Mouse (Mus musculus) spleen, postnatal 0 days (tissue): ENCODE measurements around the gene Ttbk1. TPM values are rescaled to one million over a fixed set of nuclear protein-coding genes. Genes with fewer than 3 reads are reported as not detected.

Source experiments
- polyA plus RNA-seq: library from polyadenylated mRNA; unstranded; fragments of >200 nt; fragmentation: Nextera tagmentation; extraction: Ambion mirVana; gene quantifications from 2 replicates; pipeline ENCODE4 v1.2.1, GENCODE M21; 2015

The Ttbk1 gene
- not detected in 2 replicates for polyA plus RNA-seq

DNA sequence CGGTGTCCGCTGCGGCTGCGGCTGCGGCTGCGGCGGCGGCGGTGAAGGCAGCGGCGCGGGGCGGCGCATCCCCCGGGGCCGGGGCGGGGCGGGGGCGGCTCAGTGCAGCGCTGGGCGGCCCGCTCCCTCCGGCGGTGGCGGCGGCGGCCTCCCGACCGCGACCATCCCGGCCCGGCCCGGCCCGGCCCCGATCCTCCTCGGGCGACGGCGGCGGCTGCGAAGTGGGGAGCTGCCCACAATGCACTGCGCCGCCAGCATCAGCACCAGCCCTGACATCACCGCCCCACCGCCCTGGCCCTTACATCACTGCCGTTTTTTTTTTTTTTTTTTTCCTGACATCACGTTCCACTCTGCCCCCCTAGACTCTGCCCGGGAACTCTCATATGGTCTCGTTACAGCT lies at the start of gene Ttbk1:
Gene Ttbk1 (minus strand): TSS at position 245 of the 400 bp plus-strand sequence.

DNA sequence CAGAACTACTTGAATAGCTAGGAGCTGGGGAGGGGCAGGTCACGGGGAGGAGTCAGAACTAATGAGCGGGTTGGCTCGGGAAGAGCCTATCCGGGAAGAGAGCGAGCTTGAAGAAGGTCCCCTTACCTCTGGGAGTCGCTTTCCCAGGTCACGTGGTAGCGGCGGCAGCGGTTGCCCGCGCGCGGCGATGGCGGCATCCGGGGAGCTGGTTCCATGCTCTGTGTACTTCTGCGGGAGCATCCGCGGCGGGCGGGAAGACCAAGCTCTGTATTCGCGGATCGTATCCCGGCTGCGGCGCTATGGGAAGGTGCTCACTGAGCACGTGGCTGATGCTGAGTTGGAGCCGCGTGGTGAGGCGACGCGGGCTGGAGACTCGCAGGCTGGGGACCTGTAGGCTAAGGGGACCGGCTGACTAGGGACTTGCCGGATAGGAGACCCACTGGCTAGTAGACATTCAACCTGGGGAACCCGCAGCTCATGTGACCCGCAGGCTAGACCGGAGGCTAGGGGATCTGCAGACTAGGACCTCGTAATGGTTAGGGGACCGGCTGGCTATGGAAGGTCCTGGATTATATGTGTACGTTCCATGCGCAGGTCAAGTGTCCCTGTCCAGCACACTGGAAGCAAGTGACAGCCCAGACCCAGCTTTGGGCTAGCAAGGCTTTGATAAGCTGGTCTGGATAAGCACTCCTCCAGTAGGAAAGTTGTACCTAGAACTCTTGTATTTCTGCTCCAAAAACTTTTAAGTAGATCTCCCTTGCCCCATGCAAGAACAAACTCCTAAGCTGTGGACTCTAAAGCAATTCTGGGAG lies 9.4 kb upstream of the Ttbk1 start, which contains the start of gene Dnph1:
Gene Dnph1 (plus strand): TSS at position 89 of the 812 bp plus-strand sequence.

DNA sequence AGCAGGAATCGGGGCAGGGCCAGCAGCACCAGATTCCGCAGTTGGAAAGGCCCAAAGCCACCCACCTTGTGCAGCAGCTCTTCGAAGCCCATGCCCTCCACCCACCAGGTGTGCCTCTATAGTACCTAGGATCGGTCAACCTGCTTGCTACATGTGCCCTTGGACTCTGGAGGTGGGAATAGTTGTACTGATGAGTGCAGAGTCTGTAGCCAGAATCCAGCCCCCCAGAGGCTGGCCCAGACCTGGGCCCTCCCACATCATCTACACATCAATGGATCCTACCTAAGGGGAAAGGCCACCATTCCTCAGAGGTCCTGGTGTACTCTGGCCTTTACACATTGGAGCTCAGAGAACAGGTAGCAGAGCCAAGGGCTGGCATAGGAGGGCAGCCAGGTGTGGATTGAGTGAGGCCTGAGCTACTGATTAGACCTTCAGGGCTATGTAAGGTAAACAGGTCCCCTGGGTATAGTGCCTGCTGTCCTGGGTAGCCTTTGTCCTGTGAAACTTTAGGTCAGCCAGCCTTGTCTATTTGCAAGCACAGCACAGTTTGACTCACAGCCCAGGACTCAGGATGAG lies 49.1 kb downstream of the Ttbk1 start, which contains the start of gene Slc22a7:
Gene Slc22a7 (minus strand): TSS at position 160 of the 576 bp plus-strand sequence.

DNA sequence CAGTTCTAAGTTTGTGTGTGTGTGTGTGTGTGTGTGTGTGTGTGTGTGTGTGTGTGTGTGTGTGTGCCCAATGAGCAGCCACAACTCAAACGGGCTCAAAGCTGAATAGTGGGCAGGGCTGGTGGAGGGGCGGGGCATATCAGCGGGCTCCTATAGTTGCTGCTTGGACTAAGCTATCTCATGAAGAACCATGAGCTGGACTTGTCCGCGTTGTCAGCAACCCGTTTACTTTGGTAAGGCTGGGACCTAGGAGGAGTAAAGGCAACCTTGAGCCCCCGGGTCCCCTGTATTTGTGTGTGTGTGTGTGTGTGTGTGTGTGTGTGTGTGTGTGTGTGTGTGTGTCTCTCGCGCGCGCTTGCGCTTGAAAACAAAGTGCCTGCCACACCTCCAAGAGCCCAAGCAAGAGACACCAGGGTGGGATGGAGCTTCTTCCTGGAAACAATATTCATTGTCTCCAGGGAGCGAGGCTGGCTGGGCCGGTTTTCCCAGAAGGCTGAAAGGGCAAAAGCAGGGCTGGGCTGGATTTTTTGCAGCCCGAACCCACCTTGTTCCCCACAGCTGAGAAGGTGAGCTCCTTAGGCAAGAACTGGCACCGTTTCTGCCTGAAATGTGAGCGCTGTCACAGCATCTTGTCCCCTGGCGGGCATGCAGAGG lies 58.6 kb downstream of the Ttbk1 start, which contains the start of gene Crip3:
Gene Crip3 (plus strand): TSS at position 166 of the 654 bp plus-strand sequence.

Other genes starting within 250 kb of the Ttbk1 start
- 51.1 and 52.9 TPM in 2 replicates for gene Polr1c, start 239.6 kb downstream of the Ttbk1 start, polyA plus RNA-seq
- gene Yipf3, start 239.6 kb downstream of the Ttbk1 start, polyA plus RNA-seq = 57.2 and 72.5 TPM in 2 replicates
- 0.12 and 0.13 TPM in 2 replicates for gene Lrrc73, start 234.1 kb downstream of the Ttbk1 start, polyA plus RNA-seq
- gene Tjap1, start 204.6 kb downstream of the Ttbk1 start, polyA plus RNA-seq = 12.8 and 13.7 TPM in 2 replicates
- 0.11 and 0.14 TPM in 2 replicates for gene Dlk2, start 190.3 kb downstream of the Ttbk1 start, polyA plus RNA-seq
- gene Abcc10, start 159.3 kb downstream of the Ttbk1 start, polyA plus RNA-seq = 2.1 and 2.7 TPM in 2 replicates
- 2.9 and 3.3 TPM in 2 replicates for gene Zfp318, start 103.9 kb downstream of the Ttbk1 start, polyA plus RNA-seq
- 0.33 TPM in 1 of 2 replicates, not detected in the other for gene Crip3, start 58.7 kb downstream of the Ttbk1 start, polyA plus RNA-seq
- not detected in 2 replicates for gene Slc22a7, start 49.2 kb downstream of the Ttbk1 start, polyA plus RNA-seq
- 27.4 and 31.3 TPM in 2 replicates for gene Dnph1, start 9.0 kb upstream of the Ttbk1 start, polyA plus RNA-seq
- gene Cul9, start 58.7 kb upstream of the Ttbk1 start, polyA plus RNA-seq = 1.4 and 1.5 TPM in 2 replicates
- gene Srf, start 68.5 kb upstream of the Ttbk1 start, polyA plus RNA-seq = 5.2 and 5.5 TPM in 2 replicates
- gene Ptk7, start 141.8 kb upstream of the Ttbk1 start, polyA plus RNA-seq = 20.2 and 28.0 TPM in 2 replicates
- 8.1 and 12.2 TPM in 2 replicates for gene Klc4, start 158.3 kb upstream of the Ttbk1 start, polyA plus RNA-seq
- gene Mrpl2, start 158.6 kb upstream of the Ttbk1 start, polyA plus RNA-seq = 96.7 and 107 TPM in 2 replicates
- gene Cul7, start 162.7 kb upstream of the Ttbk1 start, polyA plus RNA-seq = 11.8 and 15.2 TPM in 2 replicates
- 31.8 and 34.5 TPM in 2 replicates for gene Rrp36, start 186.7 kb upstream of the Ttbk1 start, polyA plus RNA-seq
- 58.9 and 66.0 TPM in 2 replicates for gene Mea1, start 191.1 kb upstream of the Ttbk1 start, polyA plus RNA-seq
- gene Klhdc3, start 193.2 kb upstream of the Ttbk1 start, polyA plus RNA-seq = 74.7 and 78.1 TPM in 2 replicates
- 18.3 and 24.4 TPM in 2 replicates for gene Ppp2r5d, start 217.4 kb upstream of the Ttbk1 start, polyA plus RNA-seq
- gene Pex6, start 223.8 kb upstream of the Ttbk1 start, polyA plus RNA-seq = 9.2 and 11.7 TPM in 2 replicates
- 0.81 and 1.1 TPM in 2 replicates for gene Gnmt, start 241.5 kb upstream of the Ttbk1 start, polyA plus RNA-seq